Mouse (Mus musculus): ENCODE data around the gene Lmf1. TPM values are rescaled to one million over a fixed set of nuclear protein-coding genes. Genes with fewer than 3 reads are reported as not detected.

The Lmf1 gene
- total RNA-seq, 2 experiments from 2014 or later, result 9.7 to 14.9 TPM

- intact Hi-C loops (cut with DNase I), result loop anchor here (5.0 kb wide), 1 partner anchor 47 kb away; no protein-coding TSS in a partner anchor
- no peak overlapping the region for H3K4me3 ChIP-seq
- DNase-seq, result no peak
- TF ChIP-seq CTCF (IDR thresholded peaks at IDR 0.05), result no peak
- H3K27ac ChIP-seq, result no peak overlapping the region
Observed at GRCm38 (mm10) chr17:25559634-25560033, 19.3 kb upstream of the Lmf1 start.

- Histone ChIP-seq H3K4me3 (no peak overlapping the region), H3K27ac (peak overlapping the region; percentile 54)
- DNase-seq, result no peak
- TF ChIP-seq CTCF (IDR thresholded peaks at IDR 0.05), result no peak
- intact Hi-C loops (cut with DNase I), result no loop called here
Observed at GRCm38 (mm10) chr17:25560554-25561222, 18.2 kb upstream of the Lmf1 start.

DNA sequence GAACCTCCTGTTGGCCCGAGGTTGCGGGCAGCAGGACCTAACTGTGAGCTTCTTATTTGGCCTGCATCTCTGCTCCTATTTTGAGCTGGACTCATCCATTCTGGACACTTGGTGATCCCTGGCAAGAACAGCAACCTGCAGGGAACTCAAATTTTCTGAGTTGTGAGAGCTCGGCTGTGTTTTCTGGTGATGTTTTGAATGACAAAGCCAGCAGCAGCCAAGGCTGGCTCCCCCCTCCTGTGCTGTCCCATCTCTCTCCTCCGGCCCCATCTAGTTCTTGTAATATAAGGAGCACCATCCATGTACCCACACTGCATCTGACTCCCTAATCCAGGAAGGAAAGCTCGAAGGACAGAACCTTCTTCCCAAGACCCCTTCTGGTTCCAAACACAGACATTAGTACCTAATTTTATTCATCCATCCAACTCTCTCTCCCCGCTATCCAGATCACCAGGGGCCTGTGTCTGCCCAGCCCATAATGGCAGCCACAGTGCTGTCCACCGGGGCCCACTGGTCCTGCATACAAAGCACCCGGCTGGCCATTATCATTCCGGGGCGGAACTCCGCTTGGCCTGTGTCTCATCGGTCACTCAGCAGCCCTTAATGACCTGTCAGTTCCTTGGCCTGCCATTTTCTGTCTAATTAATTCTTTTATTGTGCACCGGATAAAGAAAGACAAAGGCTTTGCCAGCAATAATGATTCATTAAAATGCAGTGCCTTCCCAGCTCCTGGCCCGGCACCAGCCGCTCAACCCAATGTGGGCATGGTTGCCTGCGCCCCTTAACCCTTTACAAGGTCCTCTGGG lies 17.5 kb upstream of the Lmf1 start:
- H3K4me3 ChIP-seq, result no peak overlapping the region
- intact Hi-C loops (cut with DNase I), result no loop called here
- TF ChIP-seq CTCF (IDR thresholded peaks at IDR 0.05), result no peak
- no peak for DNase-seq
- peak overlapping the region; percentile 54 for H3K27ac ChIP-seq

GRCm38 (mm10) chr17:25564481-25564880 lies 14.4 kb upstream of the Lmf1 start:
- H3K4me3 ChIP-seq, result no peak overlapping the region
- no peak for DNase-seq
- intact Hi-C loops (cut with DNase I), result no loop called here
- no peak overlapping the region for H3K27ac ChIP-seq
- TF ChIP-seq CTCF (IDR thresholded peaks at IDR 0.05), result no peak

DNA sequence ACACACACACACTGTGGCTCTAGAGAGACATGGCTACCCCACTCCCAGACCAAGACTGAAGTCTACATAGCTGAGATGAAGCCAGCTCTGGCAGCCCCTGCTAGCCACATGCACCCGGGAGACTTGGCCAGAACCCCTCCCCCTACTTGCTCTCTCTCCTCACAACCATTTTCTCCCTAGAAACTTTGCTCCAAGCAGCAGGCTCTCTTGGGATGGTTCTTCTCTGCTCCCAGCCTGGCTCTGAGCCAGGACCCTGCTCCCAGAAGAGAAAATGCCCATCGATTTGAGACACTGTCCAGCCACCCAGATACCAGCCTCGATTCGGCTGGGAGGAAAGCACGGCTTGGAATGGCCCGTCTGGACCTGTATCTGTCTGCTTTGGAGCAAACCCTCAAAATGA lies 13.6 kb upstream of the Lmf1 start:
- H3K27ac ChIP-seq, result no peak overlapping the region
- no peak overlapping the region for H3K4me3 ChIP-seq
- intact Hi-C loops (cut with DNase I), result no loop called here
- TF ChIP-seq CTCF (IDR thresholded peaks at IDR 0.05), result no peak
- no peak for DNase-seq

- Histone ChIP-seq H3K4me3 (no peak overlapping the region), H3K27ac (no peak overlapping the region)
- intact Hi-C loops (cut with DNase I), result loop anchor here (2.0 kb wide), 1 partner anchor 133 kb away; no protein-coding TSS in a partner anchor
- TF ChIP-seq CTCF (IDR thresholded peaks at IDR 0.05), result no peak
- DNase-seq, result no peak
Observed at GRCm38 (mm10) chr17:25565860-25566600, 12.9 kb upstream of the Lmf1 start.

- intact Hi-C loops (cut with DNase I), result loop anchor here (2.0 kb wide), 1 partner anchor 132 kb away; no protein-coding TSS in a partner anchor
Observed at GRCm38 (mm10) chr17:25567261-25567660, 11.6 kb upstream of the Lmf1 start.

GRCm38 (mm10) chr17:25567745-25568144 lies 11.1 kb upstream of the Lmf1 start:
- Histone ChIP-seq H3K4me3 (peak overlapping the region; percentile 84), H3K27ac (0 out of 2 replicates have a peak overlapping the region, but pooled peaks have one; percentile 36)
- DNase-seq, result peak; percentile 73
- intact Hi-C loops (cut with DNase I), result loop anchor here (2.0 kb wide), 1 partner anchor 131 kb away; no protein-coding TSS in a partner anchor
- TF ChIP-seq CTCF (IDR thresholded peaks at IDR 0.05), result peak; percentile 80

More at GRCm38 (mm10) chr17:25567261-25567660, 11.6 kb upstream of the Lmf1 start:
- DNase-seq, result no peak
- H3K27ac ChIP-seq, result 0 out of 2 replicates have a peak overlapping the region, but pooled peaks have one; percentile 12
- TF ChIP-seq CTCF (IDR thresholded peaks at IDR 0.05), result no peak
- H3K4me3 ChIP-seq, result peak overlapping the region; percentile 15; the same call in 1 of the 2 replicates

- TF ChIP-seq CTCF (IDR thresholded peaks at IDR 0.05), result no peak
- intact Hi-C loops (cut with DNase I), result no loop called here
- DNase-seq, result no peak
Observed at GRCm38 (mm10) chr17:25568206-25568605, 10.7 kb upstream of the Lmf1 start.

DNA sequence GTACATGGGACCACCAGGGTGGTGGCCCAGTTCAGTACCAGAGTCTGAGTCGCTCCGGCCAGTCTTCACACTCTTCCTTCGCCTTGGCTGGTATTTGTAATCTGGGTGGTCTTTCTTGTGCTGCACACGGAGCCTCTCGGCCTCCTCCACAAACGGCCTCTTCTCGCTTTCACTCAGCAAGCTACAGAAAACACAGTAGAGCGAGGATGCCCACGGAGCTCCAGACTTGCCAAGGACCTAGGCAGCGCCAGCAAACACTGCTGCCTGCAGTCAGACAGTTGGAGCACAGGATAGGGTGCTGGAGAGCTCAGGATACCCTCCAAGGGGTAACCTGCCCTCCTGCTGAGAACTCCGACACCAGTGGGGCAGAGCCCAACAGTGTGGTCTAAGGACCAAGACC lies 10.0 kb upstream of the Lmf1 start:
- intact Hi-C loops (cut with DNase I), result no loop called here
- H3K27ac ChIP-seq, result peak overlapping the region; percentile 43
- H3K4me3 ChIP-seq, result peak overlapping the region; percentile 84
- no peak for DNase-seq
- TF ChIP-seq CTCF (IDR thresholded peaks at IDR 0.05), result no peak

More at GRCm38 (mm10) chr17:25568206-25568605, 10.7 kb upstream of the Lmf1 start:
- Histone ChIP-seq H3K27ac (peak overlapping the region; percentile 36; the same call in 1 of the 2 replicates), H3K4me3 (peak overlapping the region; percentile 84; the same call in 1 of the 2 replicates)

- peak overlapping the region; percentile 78 for H3K27ac ChIP-seq
- no peak for TF ChIP-seq CTCF (IDR thresholded peaks at IDR 0.05)
- intact Hi-C loops (cut with DNase I), result loop anchor here (10.0 kb wide), 1 partner anchor 225 kb away; the partner anchor contains the start of genes AC134908.4, Fam173a and Metrn
- no peak for DNase-seq
- peak overlapping the region; percentile 84 for H3K4me3 ChIP-seq
Observed at GRCm38 (mm10) chr17:25569833-25570647, 8.8 kb upstream of the Lmf1 start.

Data from gastrocnemius, adult 2 months (tissue).